Mouse (Mus musculus): ENCODE data around the gene Ube2v1. TPM values are rescaled to one million over a fixed set of nuclear protein-coding genes. Genes with fewer than 3 reads are reported as not detected.

Gene Ube2v1
- polyA plus RNA-seq, 1 experiment from 2014 or later: 259 TPM

DNA sequence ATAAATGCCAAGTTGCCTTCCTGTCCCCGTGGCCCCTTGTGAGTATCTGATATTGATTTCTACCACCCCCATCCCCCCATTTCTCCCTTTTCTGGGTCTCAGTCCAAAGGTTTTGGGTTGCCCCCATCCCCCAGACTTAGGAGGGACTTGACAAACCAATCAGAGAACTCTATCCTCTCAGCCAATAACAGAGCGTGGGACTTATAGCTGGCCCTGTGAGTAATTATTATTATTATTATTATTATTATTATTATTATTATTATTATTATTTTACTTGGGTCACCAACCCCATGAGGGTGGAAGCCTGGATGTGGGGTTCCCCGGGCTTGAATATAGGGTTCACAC, 66.6 kb downstream of the Ube2v1 start:
- Histone ChIP-seq H3K4me1 (peaks cover 22% of the 10 kb centered on the region; the same call in 1 of the 2 replicates), H3K9ac (no peak overlapping the region), H3K36me3 (no peaks in the 10 kb centered on the region), H3K4me3 (peak overlapping the region; percentile 17; the same call in 1 of the 2 replicates), H3K4me2 (no peak overlapping the region), H3K27me3 (replicated peaks) (peaks cover 42% of the 10 kb centered on the region), H3K27ac (peak overlapping the region; percentile 76), H3K9me3 (replicated peaks) (no peaks in the 10 kb centered on the region)
- peak; percentile 43 for ATAC-seq
- 51% methylated on average over 3 of the region's 3 CpGs for WGBS (ENCODE audit: insufficient replicate concordance)

GRCm38 (mm10) chr2:167564551-167565311, 67.2 kb downstream of the Ube2v1 start:
- Histone ChIP-seq H3K4me3 (no peak overlapping the region), H3K4me1 (peaks cover 22% of the 10 kb centered on the region), H3K27me3 (replicated peaks) (peaks cover 48% of the 10 kb centered on the region), H3K9ac (no peak overlapping the region), H3K27ac (peak overlapping the region; percentile 60), H3K9me3 (replicated peaks) (no peaks in the 10 kb centered on the region), H3K36me3 (no peaks in the 10 kb centered on the region), H3K4me2 (no peak overlapping the region)
- 66% methylated on average over 13 of the region's 13 CpGs for WGBS (ENCODE audit: insufficient replicate concordance)
- ATAC-seq: peak; percentile 75

DNA sequence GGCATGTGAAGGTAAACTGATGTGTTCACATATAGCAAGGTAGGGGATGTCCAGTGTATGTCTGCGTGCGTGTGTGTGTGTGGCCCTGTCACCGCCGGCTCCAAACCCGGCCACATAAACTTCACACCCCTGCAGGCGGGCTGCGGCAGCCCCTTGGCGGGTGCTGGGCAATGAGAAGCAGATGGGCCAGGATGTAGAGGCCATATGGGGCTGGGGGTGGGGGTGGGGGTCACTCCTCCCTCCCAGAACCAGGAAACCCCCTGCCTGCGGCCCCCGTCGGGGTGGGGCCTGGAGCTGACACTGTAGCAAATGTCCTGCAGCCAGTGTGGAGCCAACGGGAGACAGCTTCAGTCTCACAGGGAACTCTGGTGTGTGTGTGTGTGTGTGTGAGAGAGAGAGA, 68.2 kb downstream of the Ube2v1 start:
- Histone ChIP-seq H3K27ac (no peak overlapping the region), H3K4me2 (no peak overlapping the region), H3K4me3 (no peak overlapping the region), H3K9me3 (replicated peaks) (no peaks in the 10 kb centered on the region), H3K36me3 (no peaks in the 10 kb centered on the region), H3K27me3 (replicated peaks) (peaks cover 58% of the 10 kb centered on the region), H3K4me1 (peaks cover 27% of the 10 kb centered on the region), H3K9ac (no peak overlapping the region)
- 47% methylated on average over 11 of the region's 12 CpGs for WGBS (ENCODE audit: insufficient replicate concordance)
- no peak for ATAC-seq

GRCm38 (mm10) chr2:167563035-167563434, 68.9 kb downstream of the Ube2v1 start:
- no peak overlapping the region for H3K4me2 ChIP-seq
- H3K4me3 ChIP-seq: no peak overlapping the region
- H3K9me3 ChIP-seq (replicated peaks): no peaks in the 10 kb centered on the region
- H3K36me3 ChIP-seq: no peaks in the 10 kb centered on the region
- WGBS (ENCODE audit: insufficient replicate concordance): 58% methylated on average over 5 of the region's 5 CpGs
- no peak for ATAC-seq
- no peak overlapping the region for H3K27ac ChIP-seq
- H3K9ac ChIP-seq: no peak overlapping the region
- H3K4me1 ChIP-seq: peaks cover 27% of the 10 kb centered on the region
- H3K27me3 ChIP-seq (replicated peaks): peaks cover 65% of the 10 kb centered on the region

DNA sequence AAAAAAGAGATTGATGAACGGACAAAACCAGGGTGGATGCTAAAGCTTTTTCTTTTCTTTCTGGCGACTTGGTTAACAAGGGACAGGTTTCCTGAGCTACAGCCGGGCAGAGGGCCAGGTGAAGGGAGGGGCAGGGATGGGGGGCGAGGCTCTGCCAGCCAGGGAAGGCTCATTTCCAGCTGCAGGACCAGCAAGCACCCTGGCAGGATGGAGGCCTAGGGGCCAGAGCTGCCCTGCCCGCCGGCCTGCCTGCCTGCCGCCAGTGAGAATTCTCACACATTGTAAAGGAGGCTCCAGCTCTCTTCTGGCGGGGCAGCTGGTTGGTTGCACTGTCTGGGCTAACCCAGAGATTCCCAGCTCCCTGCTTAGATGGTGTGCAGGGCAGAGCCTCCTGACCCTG, 69.8 kb downstream of the Ube2v1 start:
- no peak overlapping the region for H3K4me3 ChIP-seq
- peaks cover 27% of the 10 kb centered on the region for H3K4me1 ChIP-seq
- no peaks in the 10 kb centered on the region for H3K36me3 ChIP-seq
- H3K27ac ChIP-seq: peak overlapping the region; percentile 27; the same call in 1 of the 2 replicates
- peaks cover 73% of the 10 kb centered on the region for H3K27me3 ChIP-seq (replicated peaks)
- no peak for ATAC-seq
- no peak overlapping the region for H3K9ac ChIP-seq
- no peaks in the 10 kb centered on the region for H3K9me3 ChIP-seq (replicated peaks)
- no peak overlapping the region for H3K4me2 ChIP-seq
- WGBS (ENCODE audit: insufficient replicate concordance): 43% methylated on average over 8 of the region's 8 CpGs

DNA sequence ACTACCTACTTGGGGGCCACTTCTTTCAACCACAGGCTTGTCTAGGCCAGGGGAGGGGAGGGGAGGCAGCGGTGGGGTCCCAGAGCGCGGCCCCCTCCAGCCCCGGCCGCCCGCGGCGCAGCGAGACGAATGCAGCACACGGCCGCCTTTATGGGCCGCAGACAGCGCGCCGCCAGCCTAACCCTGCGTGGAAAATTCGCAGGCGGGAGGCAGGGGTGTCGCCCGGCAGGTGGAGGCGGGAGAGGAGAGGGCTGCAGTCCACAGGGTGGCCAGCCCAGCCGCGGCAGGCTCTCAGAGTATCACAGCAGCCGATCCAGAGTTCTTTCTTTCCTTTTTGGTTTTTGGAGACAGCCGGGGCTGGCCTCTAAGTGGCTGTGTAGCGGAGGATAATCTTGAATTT, 72.5 kb downstream of the Ube2v1 start:
- no peak overlapping the region for H3K9ac ChIP-seq
- ATAC-seq: no peak
- no peak overlapping the region for H3K27ac ChIP-seq
- WGBS (ENCODE audit: insufficient replicate concordance): 15% methylated on average over 27 of the region's 27 CpGs
- H3K4me3 ChIP-seq: no peak overlapping the region
- H3K4me1 ChIP-seq: peaks cover 19% of the 10 kb centered on the region
- H3K27me3 ChIP-seq (replicated peaks): peaks cover 73% of the 10 kb centered on the region
- no peaks in the 10 kb centered on the region for H3K36me3 ChIP-seq
- peak overlapping the region; percentile 45 for H3K4me2 ChIP-seq
- no peaks in the 10 kb centered on the region for H3K9me3 ChIP-seq (replicated peaks)

Small RNAs within 50 kb of the gene (microRNA-seq; reads per million reads assigned to microRNA genes)
- gene Gm22355: not detected

Other genes with a start within 250 kb of the Ube2v1 start
- gene Slc9a8, start 210.4 kb downstream of the Ube2v1 start, polyA plus RNA-seq (2016; fragmentation: Nextera tagmentation; extraction: Ambion mirVana): 17.4 and 18.8 TPM in 2 replicates
- 37.6 and 37.9 TPM in 2 replicates for gene Rnf114, start 139.4 kb downstream of the Ube2v1 start, polyA plus RNA-seq (2016; fragmentation: Nextera tagmentation; extraction: Ambion mirVana)
- gene Spata2, start 139.2 kb downstream of the Ube2v1 start, polyA plus RNA-seq (2016; fragmentation: Nextera tagmentation; extraction: Ambion mirVana): 11.0 TPM in 2 replicates
- gene Snai1, start 93.9 kb downstream of the Ube2v1 start, polyA plus RNA-seq (2016; fragmentation: Nextera tagmentation; extraction: Ambion mirVana): 4.9 and 5.0 TPM in 2 replicates
- gene Gm20431, start 29.4 kb upstream of the Ube2v1 start, polyA plus RNA-seq (2016; fragmentation: Nextera tagmentation; extraction: Ambion mirVana): 1.8 and 4.8 TPM in 2 replicates
- gene Cebpb, start 56.8 kb upstream of the Ube2v1 start, polyA plus RNA-seq (2016; fragmentation: Nextera tagmentation; extraction: Ambion mirVana): 21.8 and 23.4 TPM in 2 replicates
- 27.3 and 30.4 TPM in 2 replicates for gene Tmem189, start 57.7 kb upstream of the Ube2v1 start, polyA plus RNA-seq (2016; fragmentation: Nextera tagmentation; extraction: Ambion mirVana)

All from liver, embryonic 12.5 days (tissue).